Mouse (Mus musculus) forebrain, embryonic 13.5 days (tissue): ENCODE measurements around the gene Mfsd6l. TPM values are rescaled to one million over a fixed set of nuclear protein-coding genes. Genes with fewer than 3 reads are reported as not detected.

ENCODE experiments used
- ATAC-seq: fragments of 200-750 bp; cut with Nextera tagmentation; 2 replicates; pipeline ENCODE4 v1.8.0; 2017
- H3K27ac ChIP-seq: fragments of 300-500 bp; sonication (generic); 2 replicates; pipeline ENCODE4 v1.5.1; 2015; ENCODE audit warnings: inconsistent platforms, mild to moderate bottlenecking, moderate library complexity
- H3K27me3 ChIP-seq: fragments of 300-500 bp; sonication (generic); 2 replicates; pipeline ENCODE4 v1.6.1; 2015; ENCODE audit warnings: mild to moderate bottlenecking, inconsistent platforms
- H3K36me3 ChIP-seq: fragments of 300-500 bp; sonication (generic); 2 replicates; pipeline ENCODE4 v1.6.1; 2015; ENCODE audit warnings: mild to moderate bottlenecking, inconsistent platforms; ENCODE audit not compliant: poor library complexity, severe bottlenecking
- H3K4me1 ChIP-seq: fragments of 300-500 bp; sonication (generic); 2 replicates; pipeline ENCODE4 v1.6.1; 2015; ENCODE audit warnings: inconsistent platforms
- H3K4me2 ChIP-seq: fragments of 300-500 bp; sonication (generic); 2 replicates; pipeline ENCODE4 v1.6.1; 2015; ENCODE audit warnings: inconsistent platforms, mild to moderate bottlenecking, moderate library complexity
- H3K4me3 ChIP-seq: fragments of 300-500 bp; sonication (generic); 2 replicates; pipeline ENCODE4 v1.5.1; 2015; ENCODE audit warnings: mild to moderate bottlenecking, inconsistent platforms
- H3K9ac ChIP-seq: fragments of 300-500 bp; sonication (generic); 2 replicates; pipeline ENCODE4 v1.6.1; 2015; ENCODE audit warnings: mild to moderate bottlenecking, inconsistent platforms
- H3K9me3 ChIP-seq: fragments of 300-500 bp; sonication (generic); replicated peaks from 2 replicates; pipeline ENCODE4 v1.6.1; 2016; ENCODE audit warnings: inconsistent platforms
- WGBS: fragments of 180-500 bp; shearing (Covaris S2); methylation state at CpG from one replicate; pipeline ENCODE4 v1.1.7; 2015; 5-methylcytosine and 5-hydroxymethylcytosine counted together
- polyA plus RNA-seq: library from polyadenylated mRNA; unstranded; fragments of >200 nt; fragmentation: Nextera tagmentation; extraction: Ambion mirVana; gene quantifications from 2 replicates; pipeline ENCODE4 v1.2.1, GENCODE M21; 2015

Mfsd6l gene
- polyA plus RNA-seq, 1 experiment from 2014 or later: not detected

DNA sequence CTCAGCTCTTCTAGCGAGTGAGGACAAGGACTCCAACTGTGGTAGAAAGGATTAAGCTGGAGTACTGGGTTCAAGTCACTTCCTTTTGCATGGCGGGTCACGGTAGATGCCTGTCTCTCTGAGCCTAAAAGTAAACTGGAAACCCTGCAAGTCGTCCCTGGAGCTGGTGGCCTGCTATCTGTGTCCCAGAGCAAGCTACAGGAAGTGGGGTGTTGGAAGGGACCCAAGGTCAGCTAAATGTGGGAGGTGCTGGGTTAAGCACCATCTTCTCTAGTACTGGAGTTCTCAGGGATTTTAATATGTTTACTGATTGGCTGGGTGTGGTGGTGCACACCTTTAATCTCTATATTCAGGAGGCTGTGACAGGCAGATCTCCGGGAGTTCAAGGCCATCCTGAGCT is 23.2 kb upstream of the Mfsd6l start:
- 0 out of 2 replicates have a peak, but pooled peaks cover 4% of the 10 kb centered on the region for H3K27me3 ChIP-seq
- no peak overlapping the region for H3K9ac ChIP-seq
- H3K27ac ChIP-seq: no peak overlapping the region
- ATAC-seq: no peak
- WGBS: 83% methylated on average over 5 of the region's 5 CpGs
- no peaks in the 10 kb centered on the region for H3K36me3 ChIP-seq
- H3K4me3 ChIP-seq: no peak overlapping the region
- H3K9me3 ChIP-seq: no peaks in the 10 kb centered on the region
- 0 out of 2 replicates have a peak, but pooled peaks cover 3% of the 10 kb centered on the region for H3K4me1 ChIP-seq
- H3K4me2 ChIP-seq: no peak overlapping the region

DNA sequence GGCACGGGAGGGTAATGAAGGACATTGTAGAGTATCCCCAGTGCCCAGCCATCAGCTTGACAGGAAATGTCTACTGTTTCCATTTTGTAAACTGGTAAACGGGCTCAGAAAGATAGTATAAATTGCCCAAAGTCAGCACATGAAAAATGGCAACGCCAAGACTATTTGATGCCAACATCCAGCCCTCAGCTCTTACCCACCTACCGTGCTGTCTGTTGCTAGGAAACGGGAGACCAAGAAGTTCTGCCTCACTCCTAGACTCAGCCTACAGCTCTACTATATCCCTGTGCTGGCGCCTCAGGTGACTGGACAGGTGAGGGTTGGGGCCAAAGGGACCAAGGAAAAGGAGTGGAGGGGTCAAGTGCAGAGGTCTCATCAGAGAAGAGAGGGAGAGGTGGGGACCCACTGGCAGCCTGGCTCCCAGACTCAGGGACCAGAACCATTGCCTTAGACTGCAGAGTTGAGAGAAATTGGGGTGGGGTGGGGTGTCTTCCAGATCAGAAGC is 22.0 kb upstream of the Mfsd6l start:
- Histone ChIP-seq H3K27ac (no peak overlapping the region), H3K27me3 (0 out of 2 replicates have a peak, but pooled peaks cover 4% of the 10 kb centered on the region), H3K4me2 (no peak overlapping the region), H3K9me3 (no peaks in the 10 kb centered on the region), H3K4me1 (0 out of 2 replicates have a peak, but pooled peaks cover 3% of the 10 kb centered on the region), H3K9ac (no peak overlapping the region), H3K4me3 (no peak overlapping the region), H3K36me3 (no peaks in the 10 kb centered on the region)
- 81% methylated on average over 6 of the region's 6 CpGs for WGBS
- no peak for ATAC-seq

DNA sequence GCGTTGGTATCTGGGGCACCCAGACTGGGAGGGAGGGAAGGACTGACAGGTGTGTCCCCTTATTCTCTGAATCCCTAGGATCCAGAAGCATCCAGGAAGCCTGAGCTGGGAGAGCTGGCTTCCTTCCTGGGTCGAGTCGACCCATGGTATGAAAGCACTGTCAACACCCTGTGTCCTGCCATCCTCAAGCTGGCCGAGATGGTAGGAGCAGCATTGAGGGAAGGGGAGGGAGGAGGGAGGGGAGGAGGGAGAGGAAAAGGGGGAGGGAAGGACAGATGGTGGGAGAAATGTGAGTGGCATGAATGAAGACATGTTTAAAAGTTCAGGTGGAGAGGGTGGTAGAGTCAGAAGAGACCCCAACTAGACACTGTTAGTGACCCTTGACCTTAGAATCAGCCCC is 20.0 kb upstream of the Mfsd6l start:
- Histone ChIP-seq H3K27me3 (0 out of 2 replicates have a peak, but pooled peaks cover 3% of the 10 kb centered on the region), H3K4me2 (no peak overlapping the region), H3K4me3 (no peak overlapping the region), H3K27ac (no peak overlapping the region), H3K9me3 (no peaks in the 10 kb centered on the region), H3K9ac (no peak overlapping the region), H3K4me1 (0 out of 2 replicates have a peak, but pooled peaks cover 3% of the 10 kb centered on the region), H3K36me3 (no peaks in the 10 kb centered on the region)
- ATAC-seq: no peak
- WGBS: 79% methylated on average over 4 of the region's 4 CpGs

DNA sequence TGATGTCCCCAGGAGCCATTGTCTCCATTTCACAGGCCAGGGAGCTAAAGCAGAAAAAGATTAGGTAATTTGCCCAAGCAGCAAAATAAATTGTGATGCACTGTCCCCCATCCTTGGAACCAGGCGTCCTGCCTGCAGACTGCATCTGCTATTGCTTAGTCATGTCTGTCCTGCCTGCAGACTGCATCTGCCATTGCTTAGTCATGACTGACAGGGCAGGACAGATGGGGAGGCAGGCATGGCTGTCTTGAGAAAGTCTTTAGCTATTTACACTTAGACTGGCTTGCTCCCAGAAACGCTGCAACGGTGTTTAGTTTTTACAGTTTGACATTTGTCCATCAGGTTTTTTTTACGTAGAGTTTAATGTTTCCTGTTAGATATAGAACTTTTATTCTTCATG is 19.5 kb upstream of the Mfsd6l start:
- 0 out of 2 replicates have a peak, but pooled peaks cover 3% of the 10 kb centered on the region for H3K4me1 ChIP-seq
- no peak overlapping the region for H3K9ac ChIP-seq
- ATAC-seq: no peak
- H3K4me2 ChIP-seq: no peak overlapping the region
- no peaks in the 10 kb centered on the region for H3K36me3 ChIP-seq
- no peak overlapping the region for H3K4me3 ChIP-seq
- no peak overlapping the region for H3K27ac ChIP-seq
- H3K27me3 ChIP-seq: no peaks in the 10 kb centered on the region
- no peaks in the 10 kb centered on the region for H3K9me3 ChIP-seq
- 51% methylated on average over 4 of the region's 4 CpGs for WGBS

DNA sequence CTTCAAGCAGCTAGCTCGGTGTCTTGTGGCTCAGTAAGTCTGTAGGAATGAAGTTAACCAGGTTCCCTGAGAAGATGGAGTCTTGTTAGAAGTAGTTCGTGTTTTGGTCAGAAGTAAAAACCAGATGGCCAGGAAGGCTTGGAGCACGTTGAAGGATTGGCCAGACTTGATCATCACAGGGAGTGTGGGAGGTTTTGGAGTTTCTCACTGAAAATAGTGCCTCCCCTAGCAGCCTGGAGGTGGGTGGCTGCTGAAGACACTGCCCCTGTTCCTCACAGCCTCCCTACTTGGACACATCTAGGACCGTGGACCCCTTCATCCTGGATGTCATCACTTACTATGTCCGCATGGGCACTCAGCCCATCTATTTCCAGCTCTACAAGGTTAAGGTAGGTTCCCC is 16.4 kb upstream of the Mfsd6l start:
- Histone ChIP-seq H3K4me2 (no peak overlapping the region), H3K9me3 (no peaks in the 10 kb centered on the region), H3K4me1 (0 out of 2 replicates have a peak, but pooled peaks cover 3% of the 10 kb centered on the region), H3K9ac (no peak overlapping the region), H3K27ac (no peak overlapping the region), H3K4me3 (no peak overlapping the region), H3K27me3 (no peaks in the 10 kb centered on the region), H3K36me3 (no peaks in the 10 kb centered on the region)
- no peak for ATAC-seq
- WGBS: 66% methylated on average over 5 of the region's 5 CpGs

DNA sequence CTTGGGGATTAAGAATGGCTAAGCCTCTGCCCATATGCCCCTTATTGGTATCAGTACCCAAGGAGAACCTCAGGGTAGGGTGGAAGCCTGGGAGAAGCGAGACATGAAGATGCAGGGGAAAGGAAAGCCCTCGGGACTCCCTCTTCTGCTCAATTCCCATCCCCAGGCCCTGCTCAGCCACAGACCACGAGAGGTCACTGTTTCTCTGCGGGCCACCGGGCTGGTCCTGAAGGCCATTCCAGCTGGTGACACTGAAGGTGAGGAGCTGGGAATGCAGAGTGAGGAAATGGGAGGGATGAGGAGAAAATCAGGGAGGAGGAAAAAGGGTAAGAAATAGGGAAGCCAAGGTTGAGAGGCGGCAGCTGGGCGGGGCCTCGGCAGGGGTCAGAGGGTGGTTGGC is 11.4 kb upstream of the Mfsd6l start:
- 8% methylated on average over 8 of the region's 8 CpGs for WGBS
- Histone ChIP-seq H3K4me3 (no peak overlapping the region), H3K27ac (no peak overlapping the region), H3K4me1 (no peaks in the 10 kb centered on the region), H3K4me2 (no peak overlapping the region), H3K27me3 (no peaks in the 10 kb centered on the region), H3K9ac (no peak overlapping the region), H3K9me3 (no peaks in the 10 kb centered on the region), H3K36me3 (no peaks in the 10 kb centered on the region)
- no peak for ATAC-seq

DNA sequence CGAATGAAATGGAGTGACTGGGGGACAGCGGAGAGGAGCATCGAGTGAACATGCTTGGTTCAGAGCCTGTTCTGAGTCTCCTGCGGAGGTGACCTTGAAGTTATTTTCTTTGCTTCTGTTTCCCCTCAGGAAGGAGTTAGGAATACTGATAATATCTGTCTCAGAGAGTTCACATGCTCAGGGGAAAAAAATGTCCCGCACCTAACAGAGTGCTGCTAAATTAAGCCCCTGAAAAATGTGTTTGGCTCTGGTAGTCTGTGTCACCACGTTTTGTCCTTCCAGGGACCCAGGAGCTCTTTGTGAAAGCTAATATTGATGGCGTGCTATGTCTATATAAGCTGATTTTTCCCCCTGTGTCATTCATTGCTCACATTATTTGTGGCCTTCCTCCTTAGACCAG is 10.8 kb upstream of the Mfsd6l start:
- Histone ChIP-seq H3K36me3 (no peaks in the 10 kb centered on the region), H3K4me1 (no peaks in the 10 kb centered on the region), H3K9ac (no peak overlapping the region), H3K4me2 (no peak overlapping the region), H3K27ac (no peak overlapping the region), H3K4me3 (no peak overlapping the region), H3K9me3 (no peaks in the 10 kb centered on the region), H3K27me3 (no peaks in the 10 kb centered on the region)
- 63% methylated on average over 7 of the region's 7 CpGs for WGBS
- ATAC-seq: no peak

DNA sequence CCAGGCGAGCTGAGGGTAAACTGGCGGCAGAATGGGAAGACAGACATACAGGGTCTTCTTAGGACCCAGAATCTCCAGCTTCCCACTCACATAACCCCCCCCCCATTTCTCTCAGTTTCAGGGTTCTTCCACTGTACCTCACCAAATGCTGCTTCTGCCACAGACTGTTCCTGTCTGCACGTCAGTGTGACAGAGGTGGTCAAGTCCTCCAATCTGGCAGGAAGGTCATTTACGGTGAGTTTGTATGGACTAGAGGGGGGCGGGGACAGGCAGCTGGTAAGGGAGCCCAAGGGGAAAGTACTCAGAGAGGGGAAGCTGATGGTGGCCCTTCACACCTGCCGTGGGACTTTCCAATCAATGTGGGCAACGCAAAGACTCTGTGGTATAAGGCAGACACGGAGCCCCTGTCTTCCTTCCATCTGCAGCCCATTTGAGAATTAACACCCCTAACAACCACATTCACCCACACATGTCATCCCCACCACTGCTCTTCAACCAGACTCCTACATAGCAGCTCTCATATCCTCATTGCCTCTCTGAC is 10.2 kb upstream of the Mfsd6l start:
- 84% methylated on average over 8 of the region's 8 CpGs for WGBS
- H3K9ac ChIP-seq: no peak overlapping the region

DNA sequence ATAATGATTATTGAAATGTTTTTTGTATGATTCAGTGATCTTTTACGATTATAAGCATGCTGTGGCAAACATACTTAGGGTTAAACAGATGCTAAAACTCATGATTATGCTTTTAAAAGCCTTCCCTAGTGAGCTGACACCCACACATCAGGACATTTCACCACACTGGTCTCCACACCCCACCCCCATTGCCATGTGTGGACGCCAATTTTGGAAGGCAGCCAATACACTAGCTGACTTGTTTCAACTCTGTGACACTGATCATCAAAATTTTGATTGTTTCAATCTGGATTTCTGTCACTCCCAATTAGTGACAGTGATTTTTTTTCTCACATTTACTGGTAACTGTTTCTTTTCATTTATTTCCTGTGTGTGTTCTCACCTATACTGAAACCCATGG is 8.5 kb upstream of the Mfsd6l start:
- 74% methylated on average over 2 of the region's 2 CpGs for WGBS

More for the DNA sequence above, 10.2 kb upstream of the Mfsd6l start:
- no peaks in the 10 kb centered on the region for H3K36me3 ChIP-seq
- H3K4me3 ChIP-seq: no peak overlapping the region
- no peaks in the 10 kb centered on the region for H3K27me3 ChIP-seq
- H3K4me2 ChIP-seq: no peak overlapping the region
- ATAC-seq: no peak
- no peaks in the 10 kb centered on the region for H3K9me3 ChIP-seq
- no peak overlapping the region for H3K27ac ChIP-seq
- no peaks in the 10 kb centered on the region for H3K4me1 ChIP-seq

DNA sequence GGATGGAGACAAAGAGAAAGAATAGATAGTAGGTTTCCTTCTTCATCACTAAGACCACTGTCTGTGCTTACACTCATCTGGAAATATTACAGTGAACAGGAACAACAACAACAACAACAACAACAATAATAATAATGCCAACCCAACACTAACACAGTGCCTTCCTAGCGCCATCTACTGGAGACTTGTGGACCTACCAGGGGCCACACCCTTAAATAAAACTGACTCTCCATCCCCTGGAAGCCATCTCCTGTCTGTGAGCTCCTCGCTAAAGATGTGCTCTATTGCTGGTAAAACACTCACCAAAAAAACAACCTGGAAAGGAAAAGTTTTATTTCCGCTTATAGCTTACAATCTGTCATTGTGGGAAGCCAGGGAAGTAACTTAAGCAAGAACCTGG is 6.4 kb upstream of the Mfsd6l start:
- Histone ChIP-seq H3K4me1 (no peaks in the 10 kb centered on the region), H3K27me3 (no peaks in the 10 kb centered on the region; the same call in 1 of the 2 replicates), H3K4me3 (no peak overlapping the region), H3K27ac (no peak overlapping the region), H3K9me3 (no peaks in the 10 kb centered on the region), H3K4me2 (no peak overlapping the region), H3K9ac (no peak overlapping the region), H3K36me3 (no peaks in the 10 kb centered on the region)
- no peak for ATAC-seq
- WGBS: 49% methylated on average over 3 of the region's 3 CpGs

More for the DNA sequence above, 8.5 kb upstream of the Mfsd6l start:
- Histone ChIP-seq H3K27ac (no peak overlapping the region), H3K4me2 (no peak overlapping the region), H3K9ac (no peak overlapping the region), H3K4me3 (no peak overlapping the region), H3K36me3 (no peaks in the 10 kb centered on the region), H3K9me3 (no peaks in the 10 kb centered on the region), H3K4me1 (no peaks in the 10 kb centered on the region), H3K27me3 (no peaks in the 10 kb centered on the region; the same call in 1 of the 2 replicates)
- ATAC-seq: no peak

DNA sequence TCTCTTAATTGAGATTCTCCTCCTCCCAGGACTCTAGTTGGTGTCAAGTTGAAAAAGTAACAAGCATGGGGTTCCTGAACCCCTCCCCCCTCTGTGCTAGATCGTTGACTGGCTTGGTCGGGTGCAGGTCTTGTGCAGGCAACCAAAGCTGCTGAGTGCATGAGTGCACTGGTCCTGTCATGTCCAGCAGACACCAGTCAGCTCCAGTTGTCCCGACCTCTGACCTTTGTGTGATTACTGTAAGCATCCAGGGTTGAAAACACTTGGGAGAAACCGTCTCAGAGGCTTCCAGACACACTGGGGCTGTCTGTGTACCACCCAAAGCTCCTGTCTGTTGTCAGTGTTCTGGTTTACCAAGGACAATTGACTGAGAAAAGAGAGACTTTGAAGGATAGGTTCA is 5.6 kb upstream of the Mfsd6l start:
- H3K36me3 ChIP-seq: no peaks in the 10 kb centered on the region
- no peaks in the 10 kb centered on the region for H3K9me3 ChIP-seq
- H3K4me3 ChIP-seq: no peak overlapping the region
- 66% methylated on average over 4 of the region's 4 CpGs for WGBS
- H3K27me3 ChIP-seq: no peaks in the 10 kb centered on the region; the same call in 1 of the 2 replicates
- no peak overlapping the region for H3K9ac ChIP-seq
- H3K4me2 ChIP-seq: no peak overlapping the region
- no peaks in the 10 kb centered on the region for H3K4me1 ChIP-seq
- no peak for ATAC-seq
- no peak overlapping the region for H3K27ac ChIP-seq

DNA sequence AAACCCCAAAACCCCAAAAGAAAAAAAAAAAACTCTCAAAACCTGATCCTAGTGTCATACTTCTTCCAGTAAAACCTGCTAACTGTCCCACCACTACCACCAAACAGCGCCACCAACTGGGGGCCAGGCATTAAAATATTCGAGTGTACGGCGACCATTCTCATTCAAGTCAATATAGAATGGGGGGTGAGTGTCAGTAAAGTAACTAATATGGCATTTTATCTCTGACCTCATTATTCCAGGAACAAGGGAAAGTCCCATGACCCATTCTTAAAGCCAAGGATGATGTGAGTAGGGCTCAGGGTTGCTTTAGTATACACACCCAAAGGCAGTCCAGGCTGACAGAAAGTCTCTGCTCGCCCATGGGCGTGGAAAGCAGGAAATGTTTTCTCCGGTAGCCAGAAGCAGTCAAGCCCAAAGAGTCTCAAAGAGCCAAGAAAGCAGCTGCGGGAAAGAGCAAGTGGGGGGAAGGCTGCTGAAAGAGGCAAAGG is 2.0 kb upstream of the Mfsd6l start:
- 43% methylated on average over 8 of the region's 8 CpGs for WGBS
- Histone ChIP-seq H3K9me3 (no peaks in the 10 kb centered on the region), H3K4me3 (no peak overlapping the region), H3K27ac (no peak overlapping the region), H3K4me2 (no peak overlapping the region), H3K9ac (no peak overlapping the region), H3K27me3 (peaks cover 17% of the 10 kb centered on the region), H3K4me1 (peaks cover 7% of the 10 kb centered on the region), H3K36me3 (no peaks in the 10 kb centered on the region)
- ATAC-seq: no peak

DNA sequence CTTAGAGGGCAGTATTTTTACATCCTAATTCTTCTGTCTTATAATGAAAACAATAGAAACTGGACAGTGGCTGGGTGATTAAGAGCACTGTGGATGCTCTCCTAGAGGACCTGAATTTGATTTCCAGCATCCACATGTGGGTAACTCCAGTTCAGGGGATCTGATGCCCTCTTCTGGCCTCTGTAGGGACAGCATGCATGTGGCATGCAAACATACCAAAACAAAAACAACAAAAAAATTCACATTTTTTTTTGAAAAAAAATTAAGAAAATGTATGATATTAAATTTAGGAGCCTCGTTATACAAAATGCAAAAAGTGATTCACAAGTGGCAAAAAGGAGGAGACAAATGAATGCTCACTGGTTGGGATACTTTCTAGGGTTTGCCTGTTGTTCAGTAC is 3.6 kb downstream of the Mfsd6l start:
- 33% methylated on average over 1 of the region's 1 CpGs for WGBS

More for the DNA sequence above, 3.6 kb downstream of the Mfsd6l start:
- ATAC-seq: no peak
- no peak overlapping the region for H3K9ac ChIP-seq
- H3K36me3 ChIP-seq: no peaks in the 10 kb centered on the region
- no peak overlapping the region for H3K4me3 ChIP-seq
- H3K27me3 ChIP-seq: peaks cover 17% of the 10 kb centered on the region
- no peaks in the 10 kb centered on the region; the same call in 1 of the 2 replicates for H3K9me3 ChIP-seq
- H3K27ac ChIP-seq: no peak overlapping the region
- H3K4me1 ChIP-seq: peaks cover 7% of the 10 kb centered on the region
- no peak overlapping the region for H3K4me2 ChIP-seq
